Mouse (Mus musculus) myocyte (in vitro differentiated cells): ENCODE measurements around the gene Tnnc2. TPM values are rescaled to one million over a fixed set of nuclear protein-coding genes. Genes with fewer than 3 reads are reported as not detected.

Experiments used
- H3K27me3 ChIP-seq: one replicate; pipeline ENCODE4 v1.6.1; 2011; ENCODE audit not compliant: control insufficient read depth, insufficient read depth, insufficient read length
- H3K36me3 ChIP-seq: one replicate; pipeline ENCODE4 v1.6.1; 2011; ENCODE audit not compliant: control insufficient read depth, insufficient read depth
- H3K4me2 ChIP-seq: one replicate; pipeline ENCODE4 v1.6.1; 2011; ENCODE audit warnings: low read depth, control low read depth
- H3K4me3 ChIP-seq: one replicate; pipeline ENCODE4 v1.5.1; 2011; ENCODE audit warnings: mild to moderate bottlenecking, control low read depth, moderate library complexity
- H3K79me2 ChIP-seq: one replicate; pipeline ENCODE4 v1.6.1; 2011; ENCODE audit not compliant: control insufficient read depth, insufficient read depth
- H3ac ChIP-seq: one replicate; pipeline ENCODE4 v1.6.1; 2011; ENCODE audit not compliant: control insufficient read depth, insufficient read length
- CEBPB ChIP-seq: IDR thresholded peaks from 2 replicates; pipeline ENCODE4 v1.6.1; 2011; ENCODE audit warnings: mild to moderate bottlenecking, moderate library complexity; ENCODE audit not compliant: poor library complexity, insufficient read depth, severe bottlenecking
- E2F4 ChIP-seq: IDR thresholded peaks from one replicate; pipeline ENCODE4 v1.6.1; 2011; ENCODE audit warnings: mild to moderate bottlenecking, control low read depth, moderate library complexity; ENCODE audit not compliant: insufficient read depth
- MAX ChIP-seq: IDR thresholded peaks from one replicate; pipeline ENCODE4 v1.6.1; 2011; ENCODE audit warnings: low read depth, mild to moderate bottlenecking, control low read depth
- MYOD1 ChIP-seq, 3 experiments: IDR thresholded peaks; one replicate each; pipeline ENCODE4 v1.6.1; 2011; ENCODE audit warnings: control low read depth in 2 of 3, low read depth in 2 of 3, mild to moderate bottlenecking in 2 of 3, moderate library complexity in 1 of 3; ENCODE audit not compliant: insufficient read length in 2 of 3, control insufficient read depth in 1 of 3
- MYOG ChIP-seq, 3 experiments: IDR thresholded peaks; one replicate each; pipeline ENCODE4 v1.6.1; 2011; ENCODE audit warnings: control low read depth in 2 of 3, low read depth in 2 of 3, mild to moderate bottlenecking in 2 of 3; ENCODE audit not compliant: insufficient read length in 2 of 3, control insufficient read depth in 1 of 3, insufficient read depth in 1 of 3
- POLR2A ChIP-seq: IDR thresholded peaks from one replicate; pipeline ENCODE4 v1.6.1; 2011; ENCODE audit warnings: low read depth, mild to moderate bottlenecking, control low read depth, moderate library complexity; ENCODE audit not compliant: insufficient read length
- POLR2AphosphoS2 ChIP-seq: IDR thresholded peaks from one replicate; pipeline ENCODE4 v1.6.1; 2011; ENCODE audit warnings: low read depth, control low read depth; ENCODE audit not compliant: insufficient read length
- REST ChIP-seq: IDR thresholded peaks from one replicate; pipeline ENCODE4 v1.6.1; 2011; ENCODE audit warnings: mild to moderate bottlenecking, control low read depth, moderate library complexity; ENCODE audit not compliant: insufficient read depth, insufficient read length
- SRF ChIP-seq: IDR thresholded peaks from one replicate; pipeline ENCODE4 v1.6.1; 2011; ENCODE audit warnings: low read depth; ENCODE audit not compliant: control insufficient read depth, insufficient read length
- TCF12 ChIP-seq: IDR thresholded peaks from one replicate; pipeline ENCODE4 v1.6.1; 2011; ENCODE audit warnings: mild to moderate bottlenecking, control low read depth; ENCODE audit not compliant: poor library complexity, insufficient read depth, severe bottlenecking
- TCF3 ChIP-seq: IDR thresholded peaks from one replicate; pipeline ENCODE4 v1.6.1; 2011; ENCODE audit warnings: low read depth, control low read depth; ENCODE audit not compliant: insufficient read length
- USF1 ChIP-seq: IDR thresholded peaks from one replicate; pipeline ENCODE4 v1.6.1; 2011; ENCODE audit warnings: low read depth, mild to moderate bottlenecking, control low read depth, moderate library complexity
- polyA plus RNA-seq: library from polyadenylated mRNA; unstranded; fragments of >200 nt; fragmentation: generic; extraction: Trizol; gene quantifications from one replicate; pipeline ENCODE4 v1.2.1, GENCODE M21; 2012; ENCODE audit warnings: missing spikeins

Tnnc2 gene
- polyA plus RNA-seq, 1 experiment, result 3,985 TPM

DNA sequence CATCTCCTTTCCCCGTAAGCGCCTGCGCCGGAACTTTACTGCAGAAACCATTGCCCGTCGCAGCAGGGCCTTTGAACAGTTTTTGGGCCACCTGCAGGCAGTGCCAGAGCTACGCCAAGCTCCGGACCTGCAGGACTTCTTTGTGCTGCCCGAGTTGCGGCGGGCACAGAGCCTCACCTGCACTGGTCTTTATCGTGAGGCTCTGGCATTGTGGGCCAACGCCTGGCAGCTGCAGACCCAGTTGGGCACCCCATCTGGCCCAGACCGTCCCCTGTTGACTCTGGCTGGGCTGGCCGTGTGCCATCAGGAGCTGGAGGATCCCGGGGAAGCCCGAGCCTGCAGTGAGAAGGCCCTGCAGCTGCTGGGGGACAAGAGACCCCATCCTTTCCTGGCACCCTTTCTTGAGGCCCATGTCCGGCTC lies 12.1 kb upstream of the Tnnc2 start:
- no peak overlapping the region for H3K4me2 ChIP-seq
- TF ChIP-seq TCF12 (no peak), MYOG (IDR thresholded peaks at IDR 0.05; ENCODE audit: control insufficient read depth in 1 of 3, insufficient read depth in 1 of 3, insufficient read length in 2 of 3, low read depth in 2 of 3) (no peak), SRF (no peak), USF1 (no peak), REST (no peak), MAX (no peak), POLR2AphosphoS2 (no peak), TCF3 (no peak), E2F4 (no peak), MYOD1 (IDR thresholded peaks at IDR 0.05; ENCODE audit: control insufficient read depth in 1 of 3, insufficient read length in 2 of 3, low read depth in 2 of 3) (no peak), POLR2A (no peak), CEBPB (no peak)
- no peak overlapping the region for H3ac ChIP-seq
- H3K79me2 ChIP-seq, result no peaks in the 10 kb centered on the region
- peaks cover 28% of the 10 kb centered on the region for H3K36me3 ChIP-seq
- no peak overlapping the region for H3K4me3 ChIP-seq
- no peaks in the 10 kb centered on the region for H3K27me3 ChIP-seq

DNA sequence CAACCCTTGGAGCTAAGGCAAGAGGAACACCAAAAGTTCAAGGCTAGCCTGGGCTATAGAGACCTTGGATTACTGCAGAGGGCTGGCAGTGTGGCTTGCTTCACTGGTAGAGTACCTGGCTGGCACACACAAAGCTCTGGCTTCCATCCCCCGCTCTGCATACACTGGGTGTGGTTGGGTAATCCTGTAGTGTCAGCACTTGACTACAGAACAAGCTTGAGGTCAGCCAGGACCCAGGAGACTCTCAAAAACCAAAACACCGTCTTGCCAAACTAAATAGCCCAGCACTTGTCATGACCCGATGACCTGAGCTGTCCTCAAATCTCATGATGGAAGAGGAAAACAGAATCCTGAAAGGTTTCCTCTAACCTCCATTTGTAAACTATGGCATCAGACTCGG lies 10.7 kb upstream of the Tnnc2 start:
- Histone ChIP-seq H3K4me2 (no peak overlapping the region), H3K79me2 (no peaks in the 10 kb centered on the region), H3K36me3 (peaks cover 18% of the 10 kb centered on the region), H3K4me3 (no peak overlapping the region), H3K27me3 (no peaks in the 10 kb centered on the region), H3ac (no peak overlapping the region)
- no peak for TF ChIP-seq POLR2AphosphoS2
- TF ChIP-seq TCF12, result no peak
- TF ChIP-seq USF1, result no peak
- no peak for TF ChIP-seq REST
- TF ChIP-seq E2F4, result no peak
- no peak for TF ChIP-seq POLR2A
- no peak for TF ChIP-seq CEBPB
- TF ChIP-seq MYOD1 (IDR thresholded peaks at IDR 0.05; ENCODE audit: control insufficient read depth in 1 of 3, insufficient read length in 2 of 3, low read depth in 2 of 3), result no peak
- TF ChIP-seq MYOG (IDR thresholded peaks at IDR 0.05; ENCODE audit: control insufficient read depth in 1 of 3, insufficient read depth in 1 of 3, insufficient read length in 2 of 3, low read depth in 2 of 3), result no peak
- TF ChIP-seq TCF3, result no peak
- no peak for TF ChIP-seq MAX
- TF ChIP-seq SRF, result no peak

DNA sequence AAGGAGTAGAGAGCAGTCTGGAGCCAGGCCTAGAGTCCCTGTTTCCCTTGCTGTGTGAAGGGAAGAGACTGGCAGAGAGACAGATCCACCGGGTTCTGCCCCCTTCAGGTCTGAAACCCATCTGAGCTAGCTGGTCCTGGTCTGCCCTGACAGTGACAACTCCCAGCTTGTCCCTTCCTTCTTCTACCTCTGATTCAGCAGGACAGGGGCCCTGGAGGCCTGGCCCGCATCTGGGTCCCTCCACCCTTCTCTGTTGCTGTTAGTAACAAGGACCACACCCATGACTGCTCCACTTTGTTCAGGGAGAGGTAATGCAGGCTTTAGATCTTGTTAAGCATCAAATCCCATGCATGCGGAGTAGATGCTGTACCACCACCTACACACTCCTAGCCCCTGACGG lies 8.6 kb upstream of the Tnnc2 start:
- H3K4me3 ChIP-seq, result no peak overlapping the region
- TF ChIP-seq TCF12, result no peak
- TF ChIP-seq USF1, result no peak
- no peak for TF ChIP-seq E2F4
- no peak for TF ChIP-seq MYOG (IDR thresholded peaks at IDR 0.05; ENCODE audit: control insufficient read depth in 1 of 3, insufficient read depth in 1 of 3, insufficient read length in 2 of 3, low read depth in 2 of 3)
- TF ChIP-seq MYOD1 (IDR thresholded peaks at IDR 0.05; ENCODE audit: control insufficient read depth in 1 of 3, insufficient read length in 2 of 3, low read depth in 2 of 3), result no peak
- no peak for TF ChIP-seq REST
- no peaks in the 10 kb centered on the region for H3K79me2 ChIP-seq
- H3K36me3 ChIP-seq, result peaks cover 11% of the 10 kb centered on the region
- H3ac ChIP-seq, result no peak overlapping the region
- no peak overlapping the region for H3K4me2 ChIP-seq
- no peaks in the 10 kb centered on the region for H3K27me3 ChIP-seq

DNA sequence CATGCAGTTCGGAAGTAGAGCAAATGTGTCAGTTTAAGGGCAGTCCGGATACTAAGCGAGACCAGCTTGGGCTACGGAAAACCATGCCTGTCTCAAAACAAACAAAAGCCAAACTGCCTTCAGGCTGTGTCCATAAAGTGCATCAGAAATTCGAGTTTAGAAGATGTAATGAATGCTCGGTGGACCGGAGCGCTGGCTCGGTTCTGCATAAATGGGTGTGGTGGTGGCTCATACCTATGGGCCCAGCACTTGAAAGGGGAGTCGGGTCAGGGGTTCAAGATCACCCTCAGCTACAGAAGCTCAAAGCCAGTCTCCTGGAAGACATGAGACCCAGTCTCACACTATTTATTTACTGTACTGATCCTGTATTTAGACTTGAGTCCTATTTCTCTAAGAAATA lies 8.0 kb upstream of the Tnnc2 start:
- H3K36me3 ChIP-seq, result peaks cover 10% of the 10 kb centered on the region
- TF ChIP-seq CEBPB, result no peak
- no peak for TF ChIP-seq POLR2A
- no peak for TF ChIP-seq MYOD1 (IDR thresholded peaks at IDR 0.05; ENCODE audit: control insufficient read depth in 1 of 3, insufficient read length in 2 of 3, low read depth in 2 of 3)
- no peak for TF ChIP-seq MYOG (IDR thresholded peaks at IDR 0.05; ENCODE audit: control insufficient read depth in 1 of 3, insufficient read depth in 1 of 3, insufficient read length in 2 of 3, low read depth in 2 of 3)
- TF ChIP-seq TCF3, result no peak
- TF ChIP-seq TCF12, result no peak
- TF ChIP-seq USF1, result no peak
- no peak for TF ChIP-seq E2F4
- no peak for TF ChIP-seq MAX
- TF ChIP-seq REST, result no peak
- H3ac ChIP-seq, result no peak overlapping the region
- no peak overlapping the region for H3K4me2 ChIP-seq
- no peaks in the 10 kb centered on the region for H3K79me2 ChIP-seq
- no peak overlapping the region for H3K4me3 ChIP-seq
- no peaks in the 10 kb centered on the region for H3K27me3 ChIP-seq

DNA sequence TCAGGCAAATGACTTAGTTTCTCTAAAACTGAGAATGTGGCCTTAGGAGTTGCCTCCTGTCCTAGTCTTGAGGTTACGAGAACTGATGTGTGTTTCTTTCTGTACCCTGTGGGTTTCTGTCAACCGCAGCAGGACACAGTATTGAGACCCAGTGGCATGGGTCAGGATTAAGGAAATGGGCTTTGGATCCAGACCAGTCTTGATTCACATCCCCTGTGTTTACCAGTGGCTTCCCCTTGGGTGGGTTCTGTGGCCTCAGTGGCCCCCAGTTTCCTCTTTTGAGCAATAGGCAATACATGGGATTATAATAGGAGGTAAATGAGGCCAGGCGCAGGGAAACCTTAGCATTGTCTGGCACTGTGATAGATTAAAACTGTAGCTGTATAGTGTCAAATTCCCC lies 7.3 kb upstream of the Tnnc2 start:
- Histone ChIP-seq H3K79me2 (no peaks in the 10 kb centered on the region), H3K36me3 (peaks cover 10% of the 10 kb centered on the region), H3ac (no peak overlapping the region), H3K4me2 (peak overlapping the region; percentile 98), H3K27me3 (no peaks in the 10 kb centered on the region), H3K4me3 (peak overlapping the region; percentile 46)
- no peak for TF ChIP-seq REST
- TF ChIP-seq USF1, result no peak
- no peak for TF ChIP-seq TCF12
- no peak for TF ChIP-seq MYOG (IDR thresholded peaks at IDR 0.05; ENCODE audit: control insufficient read depth in 1 of 3, insufficient read depth in 1 of 3, insufficient read length in 2 of 3, low read depth in 2 of 3)
- no peak for TF ChIP-seq TCF3
- TF ChIP-seq SRF, result no peak
- no peak for TF ChIP-seq E2F4
